8 mouse cellular contexts compared by ENCODE assay signal in the genomic region with DNA sequence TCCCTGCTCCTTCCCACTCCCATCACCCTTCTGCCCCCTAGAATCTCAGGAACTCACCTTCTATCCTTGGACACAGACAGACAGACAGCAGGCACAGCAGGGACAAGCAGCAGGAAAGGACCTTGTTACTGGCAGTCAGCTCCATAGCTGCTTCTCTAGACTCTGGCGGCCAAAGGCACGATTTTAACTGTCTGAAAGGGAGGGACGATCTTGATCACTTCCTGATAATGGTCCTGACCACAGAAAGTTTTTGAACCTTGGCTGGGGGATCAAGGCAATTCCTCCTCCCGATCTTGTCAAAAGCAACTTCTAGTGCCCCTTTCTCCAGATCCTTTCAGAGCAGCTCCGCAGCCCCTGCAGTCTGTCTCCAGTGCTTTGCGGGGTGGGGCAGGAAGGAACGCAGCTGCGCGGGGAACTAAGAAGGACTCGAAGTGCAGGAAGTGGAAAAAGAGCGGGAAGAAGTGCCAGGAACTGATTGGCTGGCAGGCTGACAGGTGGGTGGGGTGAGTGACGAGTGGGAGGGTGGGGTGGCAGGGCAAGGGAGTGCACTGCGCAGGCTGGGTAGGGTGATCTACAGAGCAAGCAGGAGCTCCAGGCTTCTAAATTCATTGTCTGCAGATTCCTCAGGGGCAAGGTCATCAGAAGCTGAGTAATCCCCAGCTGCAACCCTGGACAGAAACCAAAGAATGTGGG. TPM values are rescaled to one million over a fixed set of nuclear protein-coding genes. Genes with fewer than 3 reads are reported as not detected.
A peak's percentile ranks its signal among the peaks of the same experiment; 100 is the strongest.
DNase-seq lines count a peak whose midpoint lies in the region; ATAC-seq and TF ChIP-seq lines count a peak whose summit lies in the region.

A gene (minus strand): TSS at position 442 of the 693 bp plus-strand sequence.

- H3K36me3 ChIP-seq in hindbrain, embryonic 10.5 days = no peaks in the 10 kb centered on the region
- no peaks in the 10 kb centered on the region for H3K36me3 ChIP-seq in hindbrain, postnatal 0 days (ENCODE audit: insufficient read depth, low read length)
- no peaks in the 10 kb centered on the region for H3K36me3 ChIP-seq in intestine, embryonic 16.5 days (ENCODE audit: control insufficient read depth, insufficient read depth, low read length)
- no peaks in the 10 kb centered on the region for H3K36me3 ChIP-seq in lung, embryonic 16.5 days (ENCODE audit: control insufficient read depth, insufficient read depth, low read length)
- H3K36me3 ChIP-seq in midbrain, embryonic 13.5 days = no peaks in the 10 kb centered on the region

- H3K9ac ChIP-seq in hindbrain, postnatal 0 days (replicated peaks; ENCODE audit: low read length) = no peak within 1 kb of the TSS
- no peak within 1 kb of the TSS for H3K9ac ChIP-seq in intestine, embryonic 16.5 days (ENCODE audit: low read depth, low read length)
- peak within 1 kb of the TSS; percentile 56 for H3K9ac ChIP-seq in lung, embryonic 16.5 days (ENCODE audit: low read length)
- H3K9ac ChIP-seq in midbrain, embryonic 13.5 days (replicated peaks) = no peak within 1 kb of the TSS

- DNase-seq in hindbrain, embryonic 10.5 days (ENCODE audit: low spot score) = peak; percentile 6
- DNase-seq in hindbrain, postnatal 0 days (ENCODE audit: low spot score) = no peak
- DNase-seq in adrenal gland, adult 2 months = peak; percentile 91
- DNase-seq in gastrocnemius, adult 2 months = peak; percentile 76
- DNase-seq in spleen, postnatal 36 days (ENCODE audit: low spot score in 2 of 2) = peak; percentile 71 to 76

- no peak within 1 kb of the TSS for H3K4me2 ChIP-seq in hindbrain, postnatal 0 days (ENCODE audit: low read depth, low read length)
- peak within 1 kb of the TSS; percentile 24 for H3K4me2 ChIP-seq in intestine, embryonic 16.5 days (ENCODE audit: low read depth, low read length)
- peak within 1 kb of the TSS; percentile 49 for H3K4me2 ChIP-seq in lung, embryonic 16.5 days (ENCODE audit: low read depth, low read length)
- H3K4me2 ChIP-seq in midbrain, embryonic 13.5 days (replicated peaks) = no peak within 1 kb of the TSS

- WGBS in hindbrain, embryonic 10.5 days = 72% methylated on average over 13 of the region's 13 CpGs
- WGBS in hindbrain, postnatal 0 days = 74% methylated on average over 13 of the region's 13 CpGs
- WGBS in intestine, embryonic 16.5 days = 49% methylated on average over 13 of the region's 13 CpGs
- WGBS in lung, embryonic 16.5 days = 29% methylated on average over 13 of the region's 13 CpGs
- WGBS in midbrain, embryonic 13.5 days = 73% methylated on average over 13 of the region's 13 CpGs

- no peaks in the 10 kb centered on the region for H3K9me3 ChIP-seq in hindbrain, embryonic 10.5 days
- no peaks in the 10 kb centered on the region for H3K9me3 ChIP-seq in hindbrain, postnatal 0 days (ENCODE audit: low read length)
- H3K9me3 ChIP-seq in intestine, embryonic 16.5 days (ENCODE audit: control insufficient read depth, low read length) = no peaks in the 10 kb centered on the region
- no peaks in the 10 kb centered on the region for H3K9me3 ChIP-seq in lung, embryonic 16.5 days (ENCODE audit: control insufficient read depth, low read length)
- no peaks in the 10 kb centered on the region for H3K9me3 ChIP-seq in midbrain, embryonic 13.5 days

- H3K4me3 ChIP-seq in hindbrain, embryonic 10.5 days = no peak within 1 kb of the TSS
- H3K4me3 ChIP-seq in hindbrain, postnatal 0 days (ENCODE audit: low read length) = no peak within 1 kb of the TSS
- H3K4me3 ChIP-seq in gastrocnemius, adult 2 months = peak within 1 kb of the TSS; percentile 66
- peak within 1 kb of the TSS; percentile 29 for H3K4me3 ChIP-seq in intestine, embryonic 16.5 days (ENCODE audit: low read length)
- peak within 1 kb of the TSS; percentile 44 for H3K4me3 ChIP-seq in lung, embryonic 16.5 days (ENCODE audit: low read length)
- no peak within 1 kb of the TSS for H3K4me3 ChIP-seq in midbrain, embryonic 13.5 days (replicated peaks)

- intact Hi-C loops in gastrocnemius, adult 2 months (cut with DNase I) = loop anchor here (5.0 kb wide), 1 partner anchor 129 kb away; no protein-coding TSS in a partner anchor

- H3K27ac ChIP-seq in hindbrain, embryonic 10.5 days = no peak within 1 kb of the TSS
- H3K27ac ChIP-seq in hindbrain, postnatal 0 days = no peak within 1 kb of the TSS
- H3K27ac ChIP-seq in gastrocnemius, adult 2 months = no peak within 1 kb of the TSS
- H3K27ac ChIP-seq in intestine, embryonic 16.5 days (ENCODE audit: low read length) = no peak within 1 kb of the TSS
- peak within 1 kb of the TSS; percentile 49; the same call in 1 of the 2 replicates for H3K27ac ChIP-seq in lung, embryonic 16.5 days (ENCODE audit: low read length)
- no peak within 1 kb of the TSS for H3K27ac ChIP-seq in midbrain, embryonic 13.5 days

- ATAC-seq in hindbrain, postnatal 0 days = no peak
- ATAC-seq in intestine, embryonic 16.5 days = peak; percentile 73
- ATAC-seq in lung, embryonic 16.5 days (ENCODE audit: low read depth) = peak; percentile 98
- no peak for ATAC-seq in midbrain, embryonic 13.5 days

- H3K27me3 ChIP-seq in hindbrain, embryonic 10.5 days (ENCODE audit: insufficient read depth, poor library complexity, severe bottlenecking) = no peaks in the 10 kb centered on the region
- H3K27me3 ChIP-seq in hindbrain, postnatal 0 days (ENCODE audit: insufficient read depth, low read length) = no peaks in the 10 kb centered on the region
- no peaks in the 10 kb centered on the region for H3K27me3 ChIP-seq in intestine, embryonic 16.5 days (replicated peaks; ENCODE audit: control insufficient read depth, insufficient read depth, low read length)
- H3K27me3 ChIP-seq in lung, embryonic 16.5 days (ENCODE audit: control insufficient read depth, insufficient read depth, low read depth, low read length) = no peaks in the 10 kb centered on the region
- H3K27me3 ChIP-seq in midbrain, embryonic 13.5 days = no peaks in the 10 kb centered on the region

- H3K4me1 ChIP-seq in hindbrain, embryonic 10.5 days (replicated peaks) = peaks cover 5% of the 10 kb centered on the region; the same call in 1 of the 2 replicates
- H3K4me1 ChIP-seq in hindbrain, postnatal 0 days (ENCODE audit: insufficient read depth, low read length) = no peaks in the 10 kb centered on the region
- H3K4me1 ChIP-seq in intestine, embryonic 16.5 days (ENCODE audit: control insufficient read depth, insufficient read depth, low read length) = no peaks in the 10 kb centered on the region
- H3K4me1 ChIP-seq in lung, embryonic 16.5 days (replicated peaks; ENCODE audit: control insufficient read depth, insufficient read depth, low read length) = no peaks in the 10 kb centered on the region
- 0 out of 2 replicates have a peak, but pooled peaks cover 5% of the 10 kb centered on the region for H3K4me1 ChIP-seq in midbrain, embryonic 13.5 days (replicated peaks)

- TF ChIP-seq CTCF in hindbrain, postnatal 0 days (IDR thresholded peaks at IDR 0.05; ENCODE audit: low read depth) = no peak
- no peak for TF ChIP-seq CTCF in gastrocnemius, adult 2 months (IDR thresholded peaks at IDR 0.05)

RNA-seq across cellular contexts. Expression of the gene that starts here (rescaled TPM):
- 0.59 and 1.1 TPM in 2 replicates for polyA plus RNA-seq in hindbrain, embryonic 10.5 days (2016; fragmentation: Nextera tagmentation; extraction: Ambion mirVana)
- 2.4 and 7.1 TPM in 2 replicates for total RNA-seq in hindbrain, postnatal 0 days (2014; rRNA removed)
- 0.61 and 0.67 TPM in 2 replicates for polyA plus RNA-seq in hindbrain, postnatal 0 days (2015; fragmentation: Nextera tagmentation; extraction: Ambion mirVana)
- 1 to 10 TPM; 5.5 to 5.6 TPM for total RNA-seq in adrenal gland, adult 2 months (2021)
- 0.45 and 0.80 TPM in 2 replicates for polyA plus RNA-seq in adrenal gland, adult 2 months (2012; rRNA removed)
- under 1 TPM in 1 of 2 experiments, not detected in 1; 0.08 TPM for total RNA-seq in gastrocnemius, adult 2 months (2021)
- polyA plus RNA-seq in intestine, embryonic 16.5 days (2015; fragmentation: Nextera tagmentation; extraction: Ambion mirVana) = 3.0 and 3.3 TPM in 2 replicates
- polyA plus RNA-seq in lung, embryonic 16.5 days (2015; fragmentation: Nextera tagmentation; extraction: Ambion mirVana) = 10.9 and 11.9 TPM in 2 replicates
- 0.31 and 0.71 TPM in 2 replicates for polyA plus RNA-seq in midbrain, embryonic 13.5 days (2015; fragmentation: Nextera tagmentation; extraction: Ambion mirVana)

Comparison
In these comparisons a context has a peak if more than half of its experiments do, and no peak if none do; other contexts are left out.
1. Peak in DNase-seq and H3K4me3 ChIP-seq in gastrocnemius, adult 2 months; RNA of the gene not detected or under 1 TPM.
2. H3K4me3 ChIP-seq: peak in intestine, embryonic 16.5 days (single experiment) and lung, embryonic 16.5 days (single experiment); none in hindbrain, embryonic 10.5 days (single experiment), hindbrain, postnatal 0 days (single experiment) and midbrain, embryonic 13.5 days (single experiment).
3. ATAC-seq: peak in intestine, embryonic 16.5 days (single experiment) and lung, embryonic 16.5 days (single experiment); none in hindbrain, postnatal 0 days (single experiment) and midbrain, embryonic 13.5 days (single experiment).
4. H3K4me2 ChIP-seq: peak in intestine, embryonic 16.5 days (single experiment) and lung, embryonic 16.5 days (single experiment); none in hindbrain, postnatal 0 days (single experiment) and midbrain, embryonic 13.5 days (single experiment).